Mouse (Mus musculus) stomach, postnatal 0 days (tissue): ENCODE measurements around the gene Zbed4. TPM values are rescaled to one million over a fixed set of nuclear protein-coding genes. Genes with fewer than 3 reads are reported as not detected.
A peak's percentile ranks its signal among the peaks of the same experiment; 100 is the strongest.

Experiments used
- ATAC-seq: fragments of 200-750 bp; cut with Nextera tagmentation; 2 replicates; pipeline ENCODE4 v1.8.0; 2017; ENCODE audit not compliant: low FRiP score, low TSS enrichment
- DNase-seq: peaks from one replicate; pipeline ENCODE4 v3.0.0-alpha.2; 2016; ENCODE audit warnings: low spot score
- H3K27ac ChIP-seq: fragments of 300-500 bp; sonication (generic); replicated peaks from 2 replicates; pipeline ENCODE4 v1.5.1; 2014; ENCODE audit warnings: mild to moderate bottlenecking, control low read depth
- H3K27me3 ChIP-seq: fragments of 300-500 bp; sonication (generic); 2 replicates; pipeline ENCODE4 v1.6.1; 2014; ENCODE audit warnings: low read length; ENCODE audit not compliant: control insufficient read depth, insufficient read depth
- H3K36me3 ChIP-seq: fragments of 300-500 bp; sonication (generic); 2 replicates; pipeline ENCODE4 v1.6.1; 2014; ENCODE audit warnings: low read length, mixed read lengths; ENCODE audit not compliant: control insufficient read depth, insufficient read depth
- H3K4me1 ChIP-seq: fragments of 300-500 bp; sonication (generic); replicated peaks from 2 replicates; pipeline ENCODE4 v1.6.1; 2014; ENCODE audit warnings: antibody characterized with exemption; ENCODE audit not compliant: control insufficient read depth, insufficient read depth
- H3K4me2 ChIP-seq: fragments of 300-500 bp; sonication (generic); replicated peaks from 2 replicates; pipeline ENCODE4 v1.6.1; 2014; ENCODE audit warnings: low read depth, mild to moderate bottlenecking, control low read depth, moderate library complexity
- H3K4me3 ChIP-seq: fragments of 300-500 bp; sonication (generic); 2 replicates; pipeline ENCODE4 v1.5.1; 2014; ENCODE audit warnings: low read depth, low read length, control low read depth
- H3K9ac ChIP-seq: fragments of 300-500 bp; sonication (generic); 2 replicates; pipeline ENCODE4 v1.6.1; 2014; ENCODE audit warnings: mild to moderate bottlenecking, low read length, control low read depth, mixed read lengths
- H3K9me3 ChIP-seq: fragments of 300-500 bp; sonication (generic); 2 replicates; pipeline ENCODE4 v1.6.1; 2016; ENCODE audit warnings: low read length; ENCODE audit not compliant: control insufficient read depth
- CTCF ChIP-seq: IDR thresholded peaks from 2 replicates; pipeline ENCODE4 v1.5.1; 2016; ENCODE audit warnings: antibody characterized with exemption, low read depth, mild to moderate bottlenecking, moderate library complexity
- EP300 ChIP-seq: optimal IDR thresholded peaks from 2 replicates; pipeline ENCODE3; 2016; ENCODE audit warnings: antibody characterized with exemption
- WGBS: fragments of 180-500 bp; shearing (Covaris S2); extraction: QIAGEN DNeasy Blood & Tissue Kit; methylation state at CpG from one replicate; pipeline ENCODE4 v1.1.7; 2014; 5-methylcytosine and 5-hydroxymethylcytosine counted together
- polyA plus RNA-seq: library from polyadenylated mRNA; unstranded; fragments of >200 nt; fragmentation: Nextera tagmentation; extraction: Ambion mirVana; gene quantifications from 2 replicates; pipeline ENCODE4 v1.2.1, GENCODE M21; 2015

Zbed4 gene
- polyA plus RNA-seq, 1 experiment from 2014 or later = 3.9 TPM

DNA sequence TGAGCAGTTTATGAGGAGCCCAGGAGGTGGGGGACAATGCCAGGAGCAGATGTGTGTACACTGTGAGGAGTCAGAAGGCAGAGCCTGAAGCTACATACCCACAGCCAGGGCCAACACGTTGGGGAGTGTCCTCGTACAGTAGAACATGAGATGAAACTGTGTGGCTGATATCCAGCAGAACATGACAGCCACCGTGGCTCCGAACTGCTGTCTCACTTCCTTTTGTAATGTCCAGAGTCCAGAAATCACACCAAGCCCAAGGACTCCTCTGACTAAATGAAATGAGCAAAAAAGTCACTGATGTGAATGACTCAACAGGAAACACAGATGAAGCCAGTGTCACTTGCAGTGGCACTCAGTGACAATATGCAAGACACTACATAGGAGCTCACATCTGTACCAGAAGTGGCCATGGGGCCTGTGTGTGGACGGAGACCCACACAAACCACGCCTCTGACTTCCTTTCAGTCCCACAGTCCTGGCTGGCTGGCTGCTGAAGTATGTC lies 63.8 kb downstream of the Zbed4 start:
- H3K9me3 ChIP-seq = no peaks in the 10 kb centered on the region
- no peak for TF ChIP-seq EP300
- TF ChIP-seq CTCF = no peak
- ATAC-seq = no peak
- no peak overlapping the region for H3K4me3 ChIP-seq
- no peak overlapping the region for H3K9ac ChIP-seq
- no peak overlapping the region for H3K27ac ChIP-seq
- H3K27me3 ChIP-seq = no peaks in the 10 kb centered on the region
- no peaks in the 10 kb centered on the region for H3K4me1 ChIP-seq
- no peak for DNase-seq
- WGBS = 91% methylated on average over 6 of the region's 6 CpGs
- peaks cover 6% of the 10 kb centered on the region; the same call in 1 of the 2 replicates for H3K36me3 ChIP-seq
- no peak overlapping the region for H3K4me2 ChIP-seq

DNA sequence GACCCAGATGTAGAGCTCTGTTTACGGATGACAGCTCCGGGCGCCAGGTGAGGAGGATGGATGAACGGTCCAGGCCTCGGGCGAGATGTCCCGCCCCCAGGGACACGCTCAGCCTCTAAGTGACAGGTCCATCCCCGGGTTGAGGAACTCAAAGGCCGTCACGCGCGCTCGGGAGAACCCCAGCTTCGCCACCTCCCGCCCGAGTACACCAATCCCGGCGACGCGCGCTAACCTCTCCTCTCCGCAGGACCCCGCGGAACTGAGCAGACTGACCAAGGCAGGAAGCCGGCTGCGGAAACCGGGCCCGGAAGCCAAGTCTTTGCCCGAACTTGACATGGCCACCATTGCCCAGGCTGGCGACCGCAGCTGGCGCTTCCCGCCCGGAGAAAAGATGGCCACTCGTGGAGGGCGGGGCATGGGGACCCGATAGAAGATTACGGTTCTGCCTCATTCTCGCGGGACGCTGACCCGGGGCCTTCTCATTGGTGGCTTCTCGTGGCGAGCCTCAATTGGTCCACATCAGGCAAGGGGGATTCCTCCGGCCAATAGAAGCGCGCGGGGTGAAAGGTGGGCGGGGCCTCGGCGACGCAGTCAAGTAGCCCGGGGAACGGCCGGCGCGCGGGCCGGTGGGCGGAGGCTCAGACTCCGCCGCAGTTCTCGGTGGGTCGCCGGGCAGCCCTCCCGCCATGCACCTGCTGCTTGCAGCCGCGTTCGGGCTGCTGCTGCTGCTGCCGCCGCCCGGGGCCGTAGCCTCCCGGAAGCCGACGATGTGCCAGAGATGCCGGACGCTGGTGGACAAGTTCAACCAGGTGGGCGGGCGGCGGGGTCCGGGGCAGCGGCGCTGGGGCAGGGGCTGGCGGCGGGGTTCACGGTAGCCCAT lies 67.8 kb downstream of the Zbed4 start, which contains the start of the genes Alg12 and Creld2:
Alg12 (minus strand) TSS at position 293 of the 880 bp plus-strand sequence.
Creld2 (plus strand) TSS at position 621 of the 880 bp plus-strand sequence.
- peak within 1 kb of the TSS; percentile 87 for H3K9ac ChIP-seq
- peak within 1 kb of the TSS; percentile 95 for H3K4me2 ChIP-seq
- TF ChIP-seq CTCF (no peak), EP300 (peak; percentile 98)
- no peaks in the 10 kb centered on the region for H3K4me1 ChIP-seq
- H3K27me3 ChIP-seq = no peaks in the 10 kb centered on the region
- WGBS = under 1% methylated on average over 84 of the region's 88 CpGs
- ATAC-seq (peak; percentile 99), DNase-seq (peak; percentile 100)
- H3K36me3 ChIP-seq = peaks cover 12% of the 10 kb centered on the region; the same call in 1 of the 2 replicates
- no peaks in the 10 kb centered on the region for H3K9me3 ChIP-seq
- H3K4me3 ChIP-seq = peak within 1 kb of the TSS; percentile 87
- peak within 1 kb of the TSS; percentile 61; the same call in 1 of the 2 replicates for H3K27ac ChIP-seq

- H3K36me3 ChIP-seq = peaks cover 14% of the 10 kb centered on the region; the same call in 1 of the 2 replicates
- H3K4me1 ChIP-seq = no peaks in the 10 kb centered on the region
- H3K4me2 ChIP-seq = peak overlapping the region; percentile 95
- no peaks in the 10 kb centered on the region for H3K9me3 ChIP-seq
- ATAC-seq (no peak), DNase-seq (no peak)
- no peak for TF ChIP-seq EP300
- TF ChIP-seq CTCF = no peak
- under 1% methylated on average over 22 of the region's 23 CpGs for WGBS
- no peaks in the 10 kb centered on the region for H3K27me3 ChIP-seq
- no peak overlapping the region; the same call in 1 of the 2 replicates for H3K27ac ChIP-seq
- peak overlapping the region; percentile 87 for H3K9ac ChIP-seq
- H3K4me3 ChIP-seq = peak overlapping the region; percentile 87
These were observed 68.4 kb downstream of the Zbed4 start for GRCm38 (mm10) chr15:88819906-88820303.

DNA sequence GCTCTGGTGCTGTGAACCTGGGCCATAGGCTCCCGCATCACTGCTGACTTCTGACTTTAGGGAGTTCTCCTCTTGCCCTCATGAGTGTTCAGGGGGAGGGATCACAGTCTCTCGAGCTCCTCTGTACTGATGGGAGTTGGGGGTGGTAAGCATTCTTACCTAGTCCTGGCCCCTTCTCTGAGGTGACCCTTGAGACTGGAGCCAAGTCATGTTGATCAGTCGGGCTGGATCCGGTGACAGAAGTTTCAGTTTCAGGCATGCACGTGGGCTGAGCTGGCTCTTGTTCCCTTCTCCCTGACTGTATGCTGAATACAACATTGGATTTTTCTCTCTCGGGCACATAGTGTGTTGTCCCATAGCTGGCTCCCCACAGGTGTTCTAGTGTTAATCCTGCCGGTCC lies 69.9 kb downstream of the Zbed4 start:
- ATAC-seq (no peak), DNase-seq (no peak)
- Histone ChIP-seq H3K4me3 (no peak overlapping the region), H3K27ac (no peak overlapping the region), H3K4me1 (no peaks in the 10 kb centered on the region), H3K27me3 (no peaks in the 10 kb centered on the region), H3K4me2 (no peak overlapping the region), H3K9me3 (no peaks in the 10 kb centered on the region), H3K9ac (no peak overlapping the region), H3K36me3 (peaks cover 24% of the 10 kb centered on the region)
- no peak for TF ChIP-seq EP300
- TF ChIP-seq CTCF = no peak
- 81% methylated on average over 7 of the region's 7 CpGs for WGBS

GRCm38 (mm10) chr15:88822513-88822912 lies 71.1 kb downstream of the Zbed4 start:
- ATAC-seq (no peak), DNase-seq (no peak)
- Histone ChIP-seq H3K27me3 (no peaks in the 10 kb centered on the region), H3K36me3 (peaks cover 24% of the 10 kb centered on the region), H3K9ac (no peak overlapping the region), H3K4me3 (no peak overlapping the region), H3K9me3 (no peaks in the 10 kb centered on the region), H3K4me2 (no peak overlapping the region), H3K4me1 (no peaks in the 10 kb centered on the region), H3K27ac (no peak overlapping the region)
- WGBS = 95% methylated on average over 7 of the region's 7 CpGs
- TF ChIP-seq CTCF = no peak
- TF ChIP-seq EP300 = no peak

- no peak overlapping the region for H3K27ac ChIP-seq
- H3K9me3 ChIP-seq = no peaks in the 10 kb centered on the region
- no peaks in the 10 kb centered on the region for H3K4me1 ChIP-seq
- no peak overlapping the region for H3K4me2 ChIP-seq
- DNase-seq (no peak), ATAC-seq (no peak)
- TF ChIP-seq CTCF (no peak), EP300 (no peak)
- no peaks in the 10 kb centered on the region for H3K27me3 ChIP-seq
- H3K9ac ChIP-seq = no peak overlapping the region
- H3K4me3 ChIP-seq = no peak overlapping the region
- 95% methylated on average over 5 of the region's 5 CpGs for WGBS
- peaks cover 24% of the 10 kb centered on the region for H3K36me3 ChIP-seq
These were observed 71.9 kb downstream of the Zbed4 start for GRCm38 (mm10) chr15:88823376-88823775.
